8 mouse cellular contexts compared by ENCODE assay signal in genomic region chr9:65140936-65141305, GRCm38 (mm10). TPM values are rescaled to one million over a fixed set of nuclear protein-coding genes. Genes with fewer than 3 reads are reported as not detected.
DNase-seq lines count a peak whose midpoint lies in the region; ATAC-seq and TF ChIP-seq lines count a peak whose summit lies in the region.

Gene Igdcc3, plus strand, starts transcription at chr9:65141189.

- WGBS in forebrain, embryonic 16.5 days = under 1% methylated on average over 39 of the region's 48 CpGs
- WGBS in kidney, postnatal 0 days = 2% methylated on average over 33 of the region's 48 CpGs

- intact Hi-C loops in left cerebral cortex, postnatal 4 days (cut with DNase I) = loop anchor here (5.0 kb wide), 1 partner anchor 36 kb away; no protein-coding TSS in a partner anchor

- peak within 1 kb of the TSS; percentile 98 for H3K9ac ChIP-seq in forebrain, embryonic 16.5 days (replicated peaks; ENCODE audit: low read depth, low read length)
- peak within 1 kb of the TSS; percentile 73 for H3K9ac ChIP-seq in kidney, postnatal 0 days (ENCODE audit: low read depth, low read length)

- no peaks in the 10 kb centered on the region for H3K4me1 ChIP-seq in bone marrow macrophage, adult 2 months (ENCODE audit: control insufficient read depth, insufficient read depth, low read length)
- H3K4me1 ChIP-seq in forebrain, embryonic 16.5 days (replicated peaks; ENCODE audit: control insufficient read depth, insufficient read depth, low read length) = peaks cover 29% of the 10 kb centered on the region
- peaks cover 14% of the 10 kb centered on the region; the same call in 1 of the 2 replicates for H3K4me1 ChIP-seq in kidney, postnatal 0 days (replicated peaks; ENCODE audit: insufficient read depth, low read length)
- peaks cover 9% of the 10 kb centered on the region for H3K4me1 ChIP-seq in testis, adult 2 months (ENCODE audit: control insufficient read depth, insufficient read depth, low read length)

- peak; percentile 76 for DNase-seq in left cerebral cortex, postnatal 4 days
- no peak for DNase-seq in left cerebral cortex, adult 9 months (ENCODE audit: low spot score in 2 of 2)
- DNase-seq in kidney, postnatal 0 days (ENCODE audit: low spot score) = peak; percentile 76
- peak; percentile 90 for DNase-seq in mesoderm, embryonic 11.5 days (ENCODE audit: low read depth, low spot score)

- peak within 1 kb of the TSS; percentile 58 for H3K4me3 ChIP-seq in bone marrow macrophage, adult 2 months (ENCODE audit: insufficient read depth, low read length)
- H3K4me3 ChIP-seq in forebrain, embryonic 16.5 days (replicated peaks; ENCODE audit: low read length) = peak within 1 kb of the TSS; percentile 84
- peak within 1 kb of the TSS; percentile 74 for H3K4me3 ChIP-seq in kidney, postnatal 0 days (replicated peaks; ENCODE audit: low read depth, low read length)
- H3K4me3 ChIP-seq in testis, adult 2 months (ENCODE audit: control insufficient read depth, low read depth, low read length) = peak within 1 kb of the TSS; percentile 81

- no peaks in the 10 kb centered on the region for H3K36me3 ChIP-seq in forebrain, embryonic 16.5 days (ENCODE audit: control insufficient read depth, insufficient read depth)
- no peaks in the 10 kb centered on the region for H3K36me3 ChIP-seq in kidney, postnatal 0 days (ENCODE audit: insufficient read depth, low read length)
- H3K36me3 ChIP-seq in testis, adult 2 months (ENCODE audit: control insufficient read depth, insufficient read depth, low read length) = no peaks in the 10 kb centered on the region

- no peaks in the 10 kb centered on the region for H3K9me3 ChIP-seq in forebrain, embryonic 16.5 days (ENCODE audit: control insufficient read depth, low read length)
- H3K9me3 ChIP-seq in kidney, postnatal 0 days (replicated peaks; ENCODE audit: low read length) = no peaks in the 10 kb centered on the region

- peak; percentile 82 for ATAC-seq in forebrain, embryonic 16.5 days
- peak; percentile 70 for ATAC-seq in kidney, postnatal 0 days (replicated peaks; ENCODE audit: low FRiP score, low read depth)
- ATAC-seq in megakaryocyte-erythroid progenitor cell, adult 5-6 weeks (replicated peaks; ENCODE audit: low FRiP score, low TSS enrichment, poor library complexity, severe bottlenecking) = no peak

- no peaks in the 10 kb centered on the region for H3K27me3 ChIP-seq in forebrain, embryonic 16.5 days (replicated peaks; ENCODE audit: control insufficient read depth, insufficient read depth, low read length)
- peaks cover 3% of the 10 kb centered on the region; the same call in 1 of the 2 replicates for H3K27me3 ChIP-seq in kidney, postnatal 0 days (ENCODE audit: insufficient read depth, low read length)
- peaks cover 2% of the 10 kb centered on the region; the same call in 1 of the 2 replicates for H3K27me3 ChIP-seq in testis, adult 2 months (ENCODE audit: control insufficient read depth, insufficient read depth, low read length)

- no peak for TF ChIP-seq POLR2A in bone marrow macrophage, adult 2 months (IDR thresholded peaks at IDR 0.05; ENCODE audit: borderline replicate concordance, low read depth, low read length)
- no peak for TF ChIP-seq POLR2A in testis, adult 2 months (IDR thresholded peaks at IDR 0.05; ENCODE audit: control insufficient read depth, low read depth, low read length)

- H3K4me2 ChIP-seq in forebrain, embryonic 16.5 days (ENCODE audit: low read length) = peak within 1 kb of the TSS; percentile 70
- H3K4me2 ChIP-seq in kidney, postnatal 0 days (ENCODE audit: low read length) = peak within 1 kb of the TSS; percentile 99

- no peak within 1 kb of the TSS for H3K27ac ChIP-seq in bone marrow macrophage, adult 2 months (ENCODE audit: insufficient read depth, low read depth, low read length)
- peak within 1 kb of the TSS; percentile 95 for H3K27ac ChIP-seq in forebrain, embryonic 16.5 days (ENCODE audit: low read length)
- peak within 1 kb of the TSS; percentile 68 for H3K27ac ChIP-seq in kidney, postnatal 0 days
- H3K27ac ChIP-seq in testis, adult 2 months (ENCODE audit: control insufficient read depth, insufficient read depth, low read depth, low read length) = peak within 1 kb of the TSS; percentile 8

- TF ChIP-seq CTCF in bone marrow macrophage, adult 2 months (IDR thresholded peaks at IDR 0.05; ENCODE audit: low read depth, low read length) = no peak
- TF ChIP-seq CTCF in kidney, postnatal 0 days (IDR thresholded peaks at IDR 0.05; ENCODE audit: low read depth) = no peak
- TF ChIP-seq CTCF in testis, adult 2 months (IDR thresholded peaks at IDR 0.05; ENCODE audit: control insufficient read depth, insufficient read depth, insufficient replicate concordance, low read depth, low read length) = no peak

RNA-seq across cellular contexts. Expression of gene Igdcc3, which starts in this region (rescaled TPM):
- total RNA-seq in left cerebral cortex, postnatal 4 days (2021) = 1 to 10 TPM; 5.1 to 6.0 TPM
- polyA plus RNA-seq in bone marrow macrophage, adult 2 months (2012; ENCODE audit: insufficient read depth, insufficient read length, missing spikeins) = not detected in 2 replicates
- 8.3 and 8.5 TPM in 2 replicates for polyA plus RNA-seq in forebrain, embryonic 16.5 days (2015; fragmentation: Nextera tagmentation; extraction: Ambion mirVana)
- 2.2 and 2.4 TPM in 2 replicates for polyA plus RNA-seq in kidney, postnatal 0 days (2015; fragmentation: Nextera tagmentation; extraction: Ambion mirVana)
- 0.27 and 0.36 TPM in 2 replicates for polyA plus RNA-seq in testis, adult 2 months (2012; rRNA removed)
- not detected in 2 replicates for total RNA-seq in megakaryocyte-erythroid progenitor cell, adult 5-6 weeks (2014; fragmentation: Nextera tagmentation)
- total RNA-seq in megakaryocyte-erythroid progenitor cell, adult 5-6 weeks (2017) = not detected in 2 replicates

Comparison
In these comparisons a context has a peak if more than half of its experiments do, and no peak if none do; other contexts are left out.
1. RNA of gene Igdcc3 (total RNA-seq): 5.1 to 6.0 TPM in left cerebral cortex, postnatal 4 days; not detected in megakaryocyte-erythroid progenitor cell, adult 5-6 weeks; every median in the first group is over 4 times any median in the second.
2. DNase-seq: peak in left cerebral cortex, postnatal 4 days (single experiment), kidney, postnatal 0 days (single experiment) and mesoderm, embryonic 11.5 days (single experiment); none in left cerebral cortex, adult 9 months (0 of 2).
3. Peak in every context shown above with its lines, with median percentiles within 50 percentile points of each other: H3K4me3 ChIP-seq.